Mouse (Mus musculus) gastrocnemius, postnatal 4 days (tissue): ENCODE data around the gene Tecpr2. TPM values are rescaled to one million over a fixed set of nuclear protein-coding genes. Genes with fewer than 3 reads are reported as not detected.

ENCODE experiments used
- DNase-seq, 2 experiments: peaks; one replicate each; pipeline ENCODE4 v3.0.0; 2021 to 2022; ENCODE audit warnings: low spot score in 2 of 2, mixed read lengths in 2 of 2
- total RNA-seq, 2 experiments: library from RNA; stranded (reverse); gene quantifications; 2 replicates each; pipeline ENCODE4 v1.2.3; 2021

Gene Tecpr2
- total RNA-seq, 2 experiments from 2014 or later = 4.8 to 5.4 TPM

DNA sequence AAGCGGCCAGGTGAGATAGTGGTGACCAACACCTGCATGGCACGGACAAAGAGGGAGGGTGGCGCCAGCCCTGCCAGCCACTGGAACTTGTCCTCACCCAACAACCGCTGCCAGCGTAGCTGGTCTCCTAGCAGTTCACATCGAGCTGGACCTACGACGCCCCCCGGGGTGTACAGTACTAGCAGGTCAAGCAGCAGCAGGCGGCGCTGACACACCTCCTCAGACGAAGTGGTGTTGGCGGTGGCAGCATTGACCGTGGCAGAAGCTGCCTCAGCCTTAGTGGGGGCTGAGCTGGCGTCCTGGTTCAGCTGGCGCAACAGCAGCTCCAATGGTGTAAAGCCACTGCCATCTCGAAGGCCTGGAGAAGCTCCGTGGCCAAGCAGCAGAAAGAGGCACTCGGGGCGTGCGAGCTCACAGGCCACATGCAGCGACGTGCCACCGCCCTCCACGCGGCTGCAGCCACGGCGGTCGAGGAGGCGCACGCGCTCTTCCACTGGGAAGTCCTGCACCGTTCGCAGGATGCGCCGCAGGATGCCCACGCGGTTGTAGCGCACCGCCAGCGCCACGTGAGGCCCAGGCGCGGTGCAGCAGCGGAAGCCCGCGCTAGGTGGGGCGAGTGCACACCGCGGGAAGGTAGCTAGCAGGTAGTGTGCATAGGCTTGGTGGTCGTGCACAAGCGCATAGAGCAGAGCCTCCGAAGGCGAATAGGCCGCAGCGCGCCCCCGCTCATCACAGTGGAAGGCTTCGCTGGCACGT, 87.7 kb downstream of the Tecpr2 start:
- DNase-seq = no peak

DNA sequence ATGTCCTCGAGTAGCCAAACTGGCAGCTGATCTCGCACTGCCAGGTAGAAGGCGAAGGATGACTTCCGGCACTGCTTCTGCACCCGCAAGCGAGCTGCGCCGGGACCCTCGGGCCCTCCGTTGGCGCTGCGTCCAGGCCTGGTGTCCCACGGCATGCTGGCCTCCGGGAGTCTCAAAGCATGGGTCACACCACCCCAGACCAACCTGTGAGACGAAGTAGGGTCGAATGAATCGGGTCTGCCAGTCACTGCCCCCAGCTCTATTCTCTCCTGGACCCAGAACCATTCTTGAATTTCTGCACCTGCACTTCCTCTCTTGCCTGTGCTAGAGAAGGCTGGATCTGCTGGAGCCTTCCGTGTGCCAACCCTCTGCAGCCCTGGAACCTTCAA, 88.3 kb downstream of the Tecpr2 start:
- no peak for DNase-seq

DNA sequence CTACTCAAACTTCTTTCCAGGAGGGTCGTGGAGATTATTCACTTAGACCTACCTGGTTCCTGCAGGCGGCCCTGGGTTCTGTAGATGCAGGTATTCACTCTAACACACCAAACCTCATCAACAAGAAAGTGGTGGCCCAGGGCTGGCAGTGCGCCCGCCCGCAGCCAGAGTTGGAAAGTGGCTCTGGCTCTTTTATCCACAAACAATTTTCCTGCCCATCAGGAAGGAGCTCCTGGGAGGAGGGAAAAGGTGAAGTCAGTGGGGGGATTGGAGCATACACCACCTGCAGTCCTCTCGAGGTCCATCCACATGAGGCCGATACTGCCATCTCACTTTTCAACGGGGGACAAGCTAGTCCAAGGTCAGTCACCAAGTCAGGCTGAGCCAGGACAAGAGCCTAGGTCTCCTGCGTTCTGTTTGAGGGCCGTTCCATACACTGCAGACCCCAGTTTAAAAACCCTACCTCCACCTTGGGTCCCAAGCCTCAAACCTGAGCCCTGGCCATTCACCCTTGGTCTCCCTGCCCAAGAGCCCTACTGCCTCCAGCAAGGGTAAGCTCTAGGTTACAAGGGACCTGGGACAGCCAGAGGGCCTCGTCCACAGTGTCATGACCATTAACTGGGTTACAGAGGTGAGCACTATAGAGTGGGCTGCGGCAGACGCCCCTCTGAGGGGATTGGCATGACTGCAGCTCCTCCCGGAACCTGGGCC, 89.0 kb downstream of the Tecpr2 start:
- no peak for DNase-seq

DNA sequence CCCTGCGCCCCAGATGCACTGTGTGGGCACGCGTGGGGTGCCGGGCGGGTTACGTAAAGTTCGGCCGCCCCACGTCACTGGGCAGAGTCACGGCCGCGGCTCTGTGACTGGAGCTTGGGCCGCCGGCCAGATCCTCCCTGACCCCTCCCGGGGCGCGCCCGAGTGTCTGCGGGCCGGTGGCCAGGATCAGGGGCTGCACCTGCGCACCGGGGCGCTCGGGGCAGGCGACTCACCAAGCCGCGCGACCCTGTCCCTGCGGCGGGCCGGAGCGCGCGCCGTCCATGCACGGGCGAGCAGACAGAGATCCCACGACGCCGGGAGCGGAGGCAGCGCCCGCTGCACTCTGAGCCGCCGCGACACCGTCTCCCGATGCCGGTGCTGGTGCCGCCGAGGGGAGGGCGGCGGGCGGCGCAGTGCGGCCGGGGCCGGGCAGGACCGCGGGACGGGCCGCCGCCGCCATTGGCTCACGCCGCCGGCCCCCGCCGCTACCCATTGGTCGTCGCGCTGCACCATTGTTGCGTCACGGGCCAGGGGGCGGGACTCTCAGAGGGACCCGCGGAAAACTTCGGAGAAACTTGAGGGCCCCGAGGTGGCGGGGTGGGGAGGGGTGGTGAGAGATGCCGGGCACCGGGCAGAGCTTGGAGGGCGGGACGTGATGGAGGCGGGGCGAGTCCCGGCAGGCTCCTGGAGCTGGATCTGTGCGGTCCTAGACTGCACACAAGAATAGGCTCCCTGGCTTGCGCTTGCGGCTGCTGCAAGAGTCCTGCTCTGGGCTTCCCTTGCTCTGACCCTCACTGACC, 89.7 kb downstream of the Tecpr2 start, which contains the start of gene Ankrd9:
Gene Ankrd9 (minus strand): TSS at position 434 of the 800 bp plus-strand sequence.
- peak; percentile 96 to 98 for DNase-seq

DNA sequence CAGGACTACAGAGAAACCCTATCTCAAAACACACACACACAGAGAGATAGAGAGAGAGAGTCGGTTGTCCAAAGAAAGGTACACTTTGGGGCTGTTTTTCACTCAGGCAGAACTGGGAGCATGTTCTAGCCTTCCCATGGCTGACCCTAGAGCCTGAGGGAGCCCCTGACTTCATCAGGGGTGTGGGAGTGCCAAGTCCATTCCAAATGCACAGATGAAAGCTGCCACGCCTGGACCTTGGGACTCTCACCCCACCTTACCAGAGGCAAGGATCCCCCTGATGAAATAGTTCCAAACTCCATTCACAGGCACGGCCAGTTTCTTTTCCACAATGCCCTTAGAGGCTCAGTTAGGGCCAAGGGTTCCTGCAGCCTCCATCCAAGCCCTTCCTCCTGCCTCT, 90.7 kb downstream of the Tecpr2 start:
- DNase-seq = no peak

- no peak for DNase-seq
These were observed 92.7 kb downstream of the Tecpr2 start for GRCm38 (mm10) chr12:110981736-110982135.

GRCm38 (mm10) chr12:110983083-110983482, 94.0 kb downstream of the Tecpr2 start:
- DNase-seq = no peak

DNA sequence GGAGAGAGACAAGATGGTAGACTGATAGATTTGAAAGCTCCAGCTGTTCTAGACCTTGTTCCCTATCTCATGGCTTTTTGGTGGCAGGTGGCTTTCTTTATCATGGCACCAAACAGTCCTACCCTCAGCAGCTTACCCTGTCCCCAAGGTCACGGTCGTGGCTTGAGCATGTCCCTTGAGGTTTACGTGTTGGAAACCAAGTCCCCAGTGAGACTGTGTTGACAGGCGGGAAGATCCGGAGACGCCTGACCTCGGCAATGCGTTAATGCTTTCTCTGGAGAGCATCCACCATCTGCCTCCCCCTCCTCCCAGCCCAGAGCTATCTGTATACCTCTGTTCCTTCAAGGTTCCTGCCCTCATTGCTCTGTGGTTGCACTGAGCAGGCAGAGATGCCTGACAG, 94.7 kb downstream of the Tecpr2 start:
- DNase-seq = no peak

- no peak for DNase-seq
These were observed 95.5 kb downstream of the Tecpr2 start for GRCm38 (mm10) chr12:110984598-110984997.

GRCm38 (mm10) chr12:110985141-110985540, 96.1 kb downstream of the Tecpr2 start:
- no peak for DNase-seq

GRCm38 (mm10) chr12:110986536-110987425, 97.7 kb downstream of the Tecpr2 start:
- DNase-seq = no peak

- DNase-seq = no peak
These were observed 100.3 kb downstream of the Tecpr2 start for GRCm38 (mm10) chr12:110989409-110989808.

- no peak for DNase-seq
These were observed 101.4 kb downstream of the Tecpr2 start for GRCm38 (mm10) chr12:110990500-110990899.

DNA sequence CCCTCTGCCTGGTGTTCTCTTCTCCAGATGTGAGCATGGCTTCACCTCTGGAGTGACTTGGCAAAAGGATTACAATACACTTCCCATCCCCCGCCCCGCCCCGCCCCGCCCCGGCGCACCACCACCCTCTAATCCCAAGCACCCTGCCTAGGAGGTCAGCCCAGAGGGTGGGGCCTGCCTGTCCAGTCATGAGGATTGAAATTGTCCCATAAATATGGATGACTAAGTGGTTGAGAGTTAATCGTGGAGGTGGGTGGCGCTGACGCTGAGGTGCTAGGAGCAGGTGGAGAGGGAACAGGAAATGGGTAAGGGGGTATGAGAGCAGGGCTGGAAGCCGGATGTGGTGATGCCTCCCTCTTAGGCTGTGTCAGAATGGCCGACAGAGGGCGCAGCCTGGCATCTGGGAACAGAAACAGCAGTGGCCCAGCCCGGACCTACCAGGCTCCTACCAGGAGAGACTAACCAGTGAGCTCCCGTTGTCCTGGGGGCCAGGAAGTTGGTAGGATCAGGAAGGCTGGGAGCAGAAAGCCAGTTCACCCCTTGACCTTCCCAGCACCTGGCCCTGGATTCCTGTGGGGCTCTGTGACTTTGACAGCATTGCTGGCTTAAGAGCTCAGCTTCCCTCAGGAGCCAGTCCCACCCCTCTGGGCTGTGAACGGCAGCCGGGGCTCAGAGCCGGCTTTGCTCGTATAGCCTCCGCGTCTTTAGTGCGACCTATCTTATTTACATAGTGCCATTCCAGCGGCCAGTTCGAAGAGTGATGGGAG, 102.5 kb downstream of the Tecpr2 start:
- peak; percentile 50 to 73 for DNase-seq

GRCm38 (mm10) chr12:110992128-110992553, 103.1 kb downstream of the Tecpr2 start:
- peak; percentile 91 to 95 for DNase-seq

DNA sequence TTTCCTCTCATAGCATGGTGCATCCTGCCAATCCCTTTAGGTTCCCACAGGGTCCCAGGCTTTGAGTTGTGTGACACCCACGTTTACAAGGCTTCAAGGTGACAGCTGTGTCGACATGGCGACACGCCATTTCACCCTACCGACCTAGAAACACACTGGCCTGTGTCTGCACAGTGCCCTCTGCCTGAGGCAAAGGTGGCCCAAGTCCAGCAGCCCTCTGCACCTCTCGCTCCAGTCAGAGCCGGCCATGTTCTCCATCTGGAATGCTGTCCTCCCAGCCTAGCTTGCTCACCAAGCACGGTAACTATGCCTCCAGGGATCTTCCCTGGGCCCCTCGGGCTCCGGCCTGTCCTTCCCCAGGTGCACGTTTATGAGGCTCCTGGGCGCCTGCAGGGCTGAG, 103.7 kb downstream of the Tecpr2 start:
- DNase-seq = no peak

- DNase-seq = no peak
These were observed 104.2 kb downstream of the Tecpr2 start for GRCm38 (mm10) chr12:110993226-110993625.

- DNase-seq = no peak
These were observed 105.6 kb downstream of the Tecpr2 start for GRCm38 (mm10) chr12:110994666-110995065.

GRCm38 (mm10) chr12:110998092-110998491, 109.0 kb downstream of the Tecpr2 start:
- DNase-seq = no peak

GRCm38 (mm10) chr12:110999820-111000219, 110.8 kb downstream of the Tecpr2 start:
- DNase-seq = no peak
